Mouse (Mus musculus): ENCODE measurements at regions not wholly inside any gene's neighbourhood (a gene's known extent, or its start where the extent isn't known, plus 50 kb on each side); places are given as distances from the start of the nearest gene placed in this dataset.

- intact Hi-C loops (cut with DNase I): no loop called here
Observed at GRCm38 (mm10) chr2:15450092-15450831, 76.0 kb upstream of the Malrd1 start.

DNA sequence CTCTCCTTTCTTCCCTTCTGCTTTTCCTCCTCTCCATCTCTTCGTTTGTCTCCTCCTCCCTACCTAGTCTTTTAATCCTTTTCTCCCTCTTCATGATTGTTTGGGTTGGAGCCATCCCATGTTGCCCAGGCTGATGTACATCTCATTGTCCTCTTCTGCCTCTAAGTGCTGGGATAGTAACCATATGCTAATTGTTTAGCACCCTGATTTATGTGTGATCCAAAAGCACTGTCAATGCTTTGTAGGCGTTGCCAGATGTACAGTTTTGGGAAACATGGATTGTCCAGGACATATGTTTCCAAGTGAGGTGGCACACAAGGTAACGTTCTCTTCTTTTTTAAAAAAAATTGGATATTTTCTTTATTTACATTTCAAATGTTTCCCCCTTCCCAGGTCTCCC lies 74.5 kb upstream of the Malrd1 start:
- no peak for DNase-seq (ENCODE audit: extremely low spot score in 1 of 2, low spot score in 2 of 2)
- intact Hi-C loops (cut with DNase I): no loop called here

More at GRCm38 (mm10) chr2:15450092-15450831, 76.0 kb upstream of the Malrd1 start:
- no peak for DNase-seq (ENCODE audit: extremely low spot score in 1 of 2, low spot score in 2 of 2)

GRCm38 (mm10) chr2:15469399-15469798 lies 56.9 kb upstream of the Malrd1 start:
- intact Hi-C loops (cut with DNase I): no loop called here
- DNase-seq (ENCODE audit: extremely low spot score in 1 of 2, low spot score in 2 of 2): peak in 1 of 2 experiments; percentile 8

Data from left cerebral cortex, postnatal 10 days (tissue).